Mouse (Mus musculus) CD4-positive helper T cell, adult 2 months (primary cell): ENCODE data around the gene Ripor2.

Experiments
- DNase-seq: peaks from one replicate; pipeline ENCODE4 v3.0.0-alpha.2; 2012; ENCODE audit warnings: low read depth, missing footprints, low spot score

Ripor2 gene

GRCm38 (mm10) chr13:24617076-24617798 is 35.2 kb downstream of the Ripor2 start:
- DNase-seq = no peak

GRCm38 (mm10) chr13:24617799-24618130 is 35.8 kb downstream of the Ripor2 start:
- peak; percentile 91 for DNase-seq

- DNase-seq = no peak
These were observed 37.7 kb downstream of the Ripor2 start for GRCm38 (mm10) chr13:24619711-24620110.

GRCm38 (mm10) chr13:24620439-24620838 is 38.5 kb downstream of the Ripor2 start:
- DNase-seq = no peak

- DNase-seq = no peak
These were observed 41.6 kb downstream of the Ripor2 start for GRCm38 (mm10) chr13:24623631-24624030.

- no peak for DNase-seq
These were observed 43.1 kb downstream of the Ripor2 start for GRCm38 (mm10) chr13:24625071-24625470.

- no peak for DNase-seq
These were observed 44.9 kb downstream of the Ripor2 start for GRCm38 (mm10) chr13:24626698-24627436.

- no peak for DNase-seq
These were observed 46.2 kb downstream of the Ripor2 start for GRCm38 (mm10) chr13:24628192-24628591.

GRCm38 (mm10) chr13:24629073-24629621 is 47.2 kb downstream of the Ripor2 start:
- no peak for DNase-seq

- DNase-seq = no peak
These were observed 48.4 kb downstream of the Ripor2 start for GRCm38 (mm10) chr13:24630364-24630763.

GRCm38 (mm10) chr13:24632988-24633577 is 51.1 kb downstream of the Ripor2 start:
- DNase-seq = peak; percentile 45

- DNase-seq = peak; percentile 50
These were observed 52.5 kb downstream of the Ripor2 start for GRCm38 (mm10) chr13:24634346-24635120.

- DNase-seq = peak; percentile 81
These were observed 56.6 kb downstream of the Ripor2 start for GRCm38 (mm10) chr13:24638371-24639214.

GRCm38 (mm10) chr13:24639215-24640165 is 57.5 kb downstream of the Ripor2 start:
- peak; percentile 89 for DNase-seq

- DNase-seq = peak; percentile 77
These were observed 58.2 kb downstream of the Ripor2 start for GRCm38 (mm10) chr13:24640166-24640560.

GRCm38 (mm10) chr13:24640836-24641385 is 58.9 kb downstream of the Ripor2 start:
- DNase-seq = peak; percentile 61

- DNase-seq = no peak
These were observed 59.8 kb downstream of the Ripor2 start for GRCm38 (mm10) chr13:24641491-24642430.

GRCm38 (mm10) chr13:24645146-24645545 is 63.2 kb downstream of the Ripor2 start:
- DNase-seq = no peak
